Mouse (Mus musculus): ENCODE results near the gene Tnpo2. TPM values are rescaled to one million over a fixed set of nuclear protein-coding genes. Genes with fewer than 3 reads are reported as not detected.

The Tnpo2 gene
- polyA plus RNA-seq, 1 experiment, result 53.0 TPM

- DNase-seq (ENCODE audit: low spot score), result no peak
Observed at GRCm38 (mm10) chr8:85100076-85100665, 63.5 kb downstream of the Tnpo2 start.

Other genes starting within 250 kb of the Tnpo2 start
- gene Nfix, start 236.6 kb upstream of the Tnpo2 start, polyA plus RNA-seq (2012; rRNA removed), result 21.7 and 77.0 TPM in 2 replicates
- gene Dand5, start 214.1 kb upstream of the Tnpo2 start, polyA plus RNA-seq (2012; rRNA removed), result 4.7 and 4.8 TPM in 2 replicates
- gene Gadd45gip1, start 205.4 kb upstream of the Tnpo2 start, polyA plus RNA-seq (2012; rRNA removed), result 22.0 and 22.2 TPM in 2 replicates
- gene Rad23a, start 196.2 kb upstream of the Tnpo2 start, polyA plus RNA-seq (2012; rRNA removed), result 63.3 and 69.9 TPM in 2 replicates
- gene Calr, start 190.0 kb upstream of the Tnpo2 start, polyA plus RNA-seq (2012; rRNA removed), result 362 and 430 TPM in 2 replicates
- 39.2 and 51.4 TPM in 2 replicates for gene Farsa, start 179.9 kb upstream of the Tnpo2 start, polyA plus RNA-seq (2012; rRNA removed)
- 2.8 and 3.2 TPM in 2 replicates for gene Syce2, start 164.8 kb upstream of the Tnpo2 start, polyA plus RNA-seq (2012; rRNA removed)
- 31.4 and 33.1 TPM in 2 replicates for gene Gcdh, start 143.0 kb upstream of the Tnpo2 start, polyA plus RNA-seq (2012; rRNA removed)
- gene Klf1, start 135.0 kb upstream of the Tnpo2 start, polyA plus RNA-seq (2012; rRNA removed), result 0.15 TPM in 2 replicates
- gene Dnase2a, start 128.4 kb upstream of the Tnpo2 start, polyA plus RNA-seq (2012; rRNA removed), result 18.4 and 20.4 TPM in 2 replicates
- 0.17 and 0.19 TPM in 2 replicates for gene Mast1, start 99.6 kb upstream of the Tnpo2 start, polyA plus RNA-seq (2012; rRNA removed)
- not detected in 2 replicates for gene Rtbdn, start 89.9 kb upstream of the Tnpo2 start, polyA plus RNA-seq (2012; rRNA removed)
- not detected in 2 replicates for gene Gm49661, start 67.5 kb upstream of the Tnpo2 start, polyA plus RNA-seq (2012; rRNA removed)
- 215 and 231 TPM in 2 replicates for gene Prdx2, start 67.3 kb upstream of the Tnpo2 start, polyA plus RNA-seq (2012; rRNA removed)
- 49.4 and 49.5 TPM in 2 replicates for gene Rnaseh2a, start 67.1 kb upstream of the Tnpo2 start, polyA plus RNA-seq (2012; rRNA removed)
- 97.4 and 121 TPM in 2 replicates for gene Junb, start 58.2 kb upstream of the Tnpo2 start, polyA plus RNA-seq (2012; rRNA removed)
- 26.9 and 28.5 TPM in 2 replicates for gene Hook2, start 46.3 kb upstream of the Tnpo2 start, polyA plus RNA-seq (2012; rRNA removed)
- gene Best2, start 22.4 kb upstream of the Tnpo2 start, polyA plus RNA-seq (2012; rRNA removed), result 0.04 TPM in 1 of 2 replicates, not detected in the other
- 113 and 136 TPM in 2 replicates for gene Asna1, start 11.6 kb upstream of the Tnpo2 start, polyA plus RNA-seq (2012; rRNA removed)
- gene Trir, start 10.1 kb upstream of the Tnpo2 start, polyA plus RNA-seq (2012; rRNA removed), result 109 and 140 TPM in 2 replicates
- 38.9 and 54.7 TPM in 2 replicates for gene Fbxw9, start 23.1 kb downstream of the Tnpo2 start, polyA plus RNA-seq (2012; rRNA removed)
- 0.43 and 1.2 TPM in 2 replicates for gene Gm5741, start 31.1 kb downstream of the Tnpo2 start, polyA plus RNA-seq (2012; rRNA removed)
- gene Dhps, start 34.8 kb downstream of the Tnpo2 start, polyA plus RNA-seq (2012; rRNA removed), result 41.0 and 47.1 TPM in 2 replicates
- gene Wdr83os, start 43.8 kb downstream of the Tnpo2 start, polyA plus RNA-seq (2012; rRNA removed), result 95.6 and 103 TPM in 2 replicates
- gene Wdr83, start 44.4 kb downstream of the Tnpo2 start, polyA plus RNA-seq (2012; rRNA removed), result 35.8 and 45.7 TPM in 2 replicates
- 72.9 and 74.8 TPM in 2 replicates for gene Man2b1, start 46.4 kb downstream of the Tnpo2 start, polyA plus RNA-seq (2012; rRNA removed)
- 3.9 and 4.3 TPM in 2 replicates for gene Zfp791, start 86.2 kb downstream of the Tnpo2 start, polyA plus RNA-seq (2012; rRNA removed)
- gene Cks1brt, start 115.0 kb downstream of the Tnpo2 start, polyA plus RNA-seq (2012; rRNA removed), result not detected in 2 replicates
- not detected in 2 replicates for gene Olfr371, start 189.1 kb downstream of the Tnpo2 start, polyA plus RNA-seq (2012; rRNA removed)